Mouse (Mus musculus) midbrain, embryonic 13.5 days (tissue): Measurements from ENCODE around the gene Espl1. TPM values are rescaled to one million over a fixed set of nuclear protein-coding genes. Genes with fewer than 3 reads are reported as not detected.
"Not testable (repeated sequence)": the region's sequence is repeated elsewhere in the genome, so short reads cannot be mapped to it uniquely, and the experiment has no call there.

Experiments used
- ATAC-seq: fragments of 200-750 bp; cut with Nextera tagmentation; 2 replicates; pipeline ENCODE4 v1.8.0; 2017; ENCODE audit warnings: mild to moderate bottlenecking, moderate TSS enrichment, moderate library complexity
- H3K27ac ChIP-seq: fragments of 300-500 bp; sonication (generic); 2 replicates; pipeline ENCODE4 v1.5.1; 2015; ENCODE audit warnings: inconsistent platforms, mild to moderate bottlenecking, moderate library complexity
- H3K27me3 ChIP-seq: fragments of 300-500 bp; sonication (generic); 2 replicates; pipeline ENCODE4 v1.6.1; 2015; ENCODE audit warnings: mild to moderate bottlenecking, inconsistent platforms
- H3K36me3 ChIP-seq: fragments of 300-500 bp; sonication (generic); 2 replicates; pipeline ENCODE4 v1.6.1; 2015; ENCODE audit warnings: mild to moderate bottlenecking, inconsistent platforms
- H3K4me1 ChIP-seq: fragments of 300-500 bp; sonication (generic); replicated peaks from 2 replicates; pipeline ENCODE4 v1.6.1; 2015; ENCODE audit warnings: inconsistent platforms
- H3K4me2 ChIP-seq: fragments of 300-500 bp; sonication (generic); replicated peaks from 2 replicates; pipeline ENCODE4 v1.6.1; 2015; ENCODE audit warnings: moderate library complexity, mild to moderate bottlenecking, inconsistent platforms
- H3K4me3 ChIP-seq: fragments of 300-500 bp; sonication (generic); replicated peaks from 2 replicates; pipeline ENCODE4 v1.5.1; 2015; ENCODE audit warnings: mild to moderate bottlenecking, inconsistent platforms
- H3K9ac ChIP-seq: fragments of 300-500 bp; sonication (generic); replicated peaks from 2 replicates; pipeline ENCODE4 v1.6.1; 2015; ENCODE audit warnings: mild to moderate bottlenecking, inconsistent platforms
- H3K9me3 ChIP-seq: fragments of 300-500 bp; sonication (generic); 2 replicates; pipeline ENCODE4 v1.6.1; 2016; ENCODE audit warnings: mild to moderate bottlenecking, inconsistent platforms
- WGBS: fragments of 180-500 bp; shearing (Covaris S2); methylation state at CpG from one replicate; pipeline ENCODE4 v1.1.7; 2015; 5-methylcytosine and 5-hydroxymethylcytosine counted together
- polyA plus RNA-seq: library from polyadenylated mRNA; unstranded; fragments of >200 nt; fragmentation: Nextera tagmentation; extraction: Ambion mirVana; gene quantifications from 2 replicates; pipeline ENCODE4 v1.2.1, GENCODE M21; 2015

The Espl1 gene
- polyA plus RNA-seq, 1 experiment from 2014 or later, result 11.0 TPM

GRCm38 (mm10) chr15:102316263-102316662, 20.2 kb downstream of the Espl1 start:
- Histone ChIP-seq H3K36me3 (peaks cover 55% of the 10 kb centered on the region), H3K9me3 (no peaks in the 10 kb centered on the region), H3K4me2 (no peak overlapping the region), H3K4me1 (no peaks in the 10 kb centered on the region), H3K27me3 (no peaks in the 10 kb centered on the region), H3K4me3 (no peak overlapping the region), H3K27ac (no peak overlapping the region), H3K9ac (no peak overlapping the region)
- WGBS, result 86% methylated on average over 6 of the region's 6 CpGs
- 0 out of 2 replicates have a peak, but pooled peaks have one; percentile 40 for ATAC-seq

- Histone ChIP-seq H3K9me3 (no peaks in the 10 kb centered on the region), H3K36me3 (peaks cover 56% of the 10 kb centered on the region), H3K4me3 (0 out of 2 replicates have a peak overlapping the region, but pooled peaks have one; percentile 11), H3K9ac (no peak overlapping the region), H3K27ac (no peak overlapping the region), H3K4me1 (peaks cover 16% of the 10 kb centered on the region), H3K27me3 (no peaks in the 10 kb centered on the region), H3K4me2 (peak overlapping the region; percentile 76)
- 73% methylated on average over 12 of the region's 12 CpGs for WGBS
- no peak for ATAC-seq
These were observed 28.8 kb downstream of the Espl1 start for GRCm38 (mm10) chr15:102324654-102325473.

DNA sequence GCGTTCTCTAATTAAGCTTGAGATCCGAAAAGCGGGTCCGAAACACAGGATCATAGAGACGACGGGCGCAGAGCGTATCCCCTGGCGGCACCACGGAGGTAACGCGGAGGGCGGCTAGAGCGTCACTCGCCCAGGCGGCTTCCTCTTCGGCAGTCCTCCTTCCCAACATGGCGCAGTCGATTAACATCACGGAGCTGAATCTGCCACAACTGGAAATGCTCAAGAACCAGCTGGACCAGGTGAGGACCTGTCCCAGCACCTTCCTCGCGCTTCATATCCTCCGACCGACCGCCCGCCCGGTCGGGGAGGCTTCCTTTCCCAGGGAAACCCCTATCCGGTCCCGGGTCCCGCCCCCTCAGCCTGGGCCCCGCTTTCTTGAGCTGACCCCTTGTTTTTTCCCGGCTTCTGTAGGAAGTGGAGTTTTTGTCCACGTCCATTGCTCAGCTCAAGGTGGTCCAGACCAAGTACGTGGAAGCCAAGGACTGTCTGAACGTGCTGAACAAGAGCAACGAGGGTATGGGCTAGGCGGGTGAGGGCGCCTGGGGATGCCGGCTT, 30.0 kb downstream of the Espl1 start, which contains the start of gene Pfdn5:
Pfdn5 (plus strand) TSS at position 95 of the 555 bp plus-strand sequence.
- Histone ChIP-seq H3K4me3 (peak within 1 kb of the TSS; percentile 94), H3K36me3 (peaks cover 55% of the 10 kb centered on the region), H3K9me3 (no peaks in the 10 kb centered on the region), H3K27me3 (no peaks in the 10 kb centered on the region), H3K9ac (peak within 1 kb of the TSS; percentile 91), H3K27ac (peak within 1 kb of the TSS; percentile 71), H3K4me2 (peak within 1 kb of the TSS; percentile 76), H3K4me1 (peaks cover 17% of the 10 kb centered on the region)
- ATAC-seq, result peak; percentile 95
- WGBS, result under 1% methylated on average over 40 of the region's 40 CpGs

DNA sequence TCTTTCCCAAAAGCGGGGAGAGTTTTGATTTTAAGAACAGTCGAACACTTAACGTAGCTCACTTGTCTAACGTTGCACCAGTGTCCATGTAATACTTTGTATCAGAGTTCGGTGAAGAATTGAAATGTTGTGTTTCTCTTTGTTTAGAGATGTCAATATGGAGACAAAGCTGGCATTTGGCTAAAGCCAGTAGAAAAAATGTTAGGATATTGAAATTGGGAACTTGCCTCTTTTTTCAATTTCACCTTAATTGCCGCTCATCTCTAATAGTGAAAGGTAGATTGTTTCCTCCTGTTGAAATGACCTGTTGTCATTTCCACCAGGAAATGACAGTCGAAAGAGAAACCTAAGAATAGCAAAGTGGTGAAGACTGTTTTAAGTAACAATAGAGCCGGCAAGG, 30.8 kb downstream of the Espl1 start:
- H3K9ac ChIP-seq, result peak overlapping the region; percentile 91

DNA sequence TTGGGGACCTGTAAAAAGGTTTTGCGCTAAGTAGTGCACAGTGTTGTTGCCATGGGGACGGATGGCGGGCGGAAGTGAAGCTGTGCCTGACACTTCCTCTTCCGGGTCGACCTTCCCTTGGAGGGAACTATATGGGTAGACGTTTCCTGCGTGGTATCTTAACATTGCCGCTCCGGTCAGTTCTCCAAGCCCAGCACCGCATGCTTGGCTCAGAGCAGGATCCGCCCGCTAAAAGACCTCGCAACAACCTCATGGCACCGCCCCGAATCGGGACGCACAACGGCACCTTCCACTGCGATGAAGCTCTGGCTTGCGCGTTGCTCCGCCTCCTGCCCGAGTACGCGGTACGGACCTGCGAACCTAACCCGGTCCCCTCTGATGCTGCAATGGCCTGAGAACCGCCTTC, 35.5 kb downstream of the Espl1 start, which contains the start of gene Myg1:
Myg1 (plus strand) TSS at position 100 of the 406 bp plus-strand sequence.
- ATAC-seq, result peak; percentile 96

More for the DNA sequence above, 30.8 kb downstream of the Espl1 start:
- H3K27me3 ChIP-seq, result no peaks in the 10 kb centered on the region
- no peak for ATAC-seq
- peaks cover 48% of the 10 kb centered on the region for H3K36me3 ChIP-seq
- H3K9me3 ChIP-seq, result no peaks in the 10 kb centered on the region
- peak overlapping the region; percentile 94 for H3K4me3 ChIP-seq
- WGBS, result 74% methylated on average over 8 of the region's 8 CpGs
- no peak overlapping the region for H3K27ac ChIP-seq
- peaks cover 21% of the 10 kb centered on the region for H3K4me1 ChIP-seq
- peak overlapping the region; percentile 76 for H3K4me2 ChIP-seq

DNA sequence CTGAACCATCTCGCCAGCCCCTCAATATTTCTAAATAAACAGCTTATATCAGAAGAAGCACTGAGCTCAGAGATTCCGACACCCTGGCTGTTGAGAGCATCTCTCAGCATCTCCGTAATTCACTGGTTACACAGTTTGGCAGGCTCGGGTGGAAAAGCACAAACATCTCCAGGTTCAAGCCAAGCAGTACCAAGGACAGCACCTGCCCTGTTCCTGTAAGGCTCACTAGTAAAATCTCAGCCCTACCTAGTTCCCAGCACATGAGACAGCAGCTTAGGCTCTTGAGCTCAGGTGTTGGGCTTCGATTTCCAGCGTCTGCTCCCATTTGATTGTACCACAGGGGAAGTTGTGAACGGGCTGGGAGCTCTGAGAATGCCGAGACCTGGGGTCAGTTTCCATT, 39.2 kb downstream of the Espl1 start:
- 86% methylated on average over 8 of the region's 8 CpGs for WGBS
- Histone ChIP-seq H3K36me3 (peaks cover 78% of the 10 kb centered on the region), H3K4me3 (no peak overlapping the region), H3K4me2 (no peak overlapping the region), H3K9ac (no peak overlapping the region), H3K4me1 (peaks cover 19% of the 10 kb centered on the region), H3K27ac (no peak overlapping the region), H3K27me3 (no peaks in the 10 kb centered on the region), H3K9me3 (no peaks in the 10 kb centered on the region)
- no peak for ATAC-seq

More for the DNA sequence above, 35.5 kb downstream of the Espl1 start, which contains the start of gene Myg1:
- Histone ChIP-seq H3K9me3 (no peaks in the 10 kb centered on the region), H3K4me1 (peaks cover 30% of the 10 kb centered on the region), H3K4me2 (peak within 1 kb of the TSS; percentile 92), H3K9ac (peak within 1 kb of the TSS; percentile 69), H3K4me3 (peak within 1 kb of the TSS; percentile 75), H3K36me3 (peaks cover 69% of the 10 kb centered on the region), H3K27me3 (no peaks in the 10 kb centered on the region), H3K27ac (peak within 1 kb of the TSS; percentile 67)
- 0% methylated on average over 30 of the region's 30 CpGs for WGBS

DNA sequence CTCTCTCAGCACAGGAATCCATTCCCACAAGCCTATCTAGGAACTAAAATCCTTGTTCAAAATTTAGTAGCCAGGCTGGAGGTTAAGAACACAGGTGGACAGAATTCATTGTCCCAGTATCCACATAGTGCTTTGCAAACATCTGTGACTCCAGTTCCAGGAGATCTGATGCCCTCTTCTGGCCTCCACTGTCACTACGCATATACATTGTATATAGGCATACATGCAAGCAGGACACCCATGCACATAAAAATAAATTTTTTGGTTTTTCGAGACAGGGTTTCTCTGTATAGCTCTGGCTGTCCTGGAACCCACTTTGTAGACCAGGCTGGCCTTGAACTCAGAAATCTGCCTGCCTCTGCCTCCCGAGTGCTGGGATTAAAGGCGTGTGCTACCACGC, 39.9 kb downstream of the Espl1 start:
- H3K9ac ChIP-seq, H3K27me3 ChIP-seq, H3K27ac ChIP-seq, ATAC-seq, H3K9me3 ChIP-seq, H3K4me3 ChIP-seq, H3K4me2 ChIP-seq: not testable (repeated sequence)
- H3K36me3 ChIP-seq, result peaks cover 76% of the 10 kb centered on the region
- H3K4me1 ChIP-seq, result peaks cover 19% of the 10 kb centered on the region
- 94% methylated on average over 5 of the region's 5 CpGs for WGBS

GRCm38 (mm10) chr15:102336946-102337345, 40.9 kb downstream of the Espl1 start:
- no peak overlapping the region for H3K9ac ChIP-seq
- no peak overlapping the region for H3K27ac ChIP-seq
- no peaks in the 10 kb centered on the region for H3K27me3 ChIP-seq
- no peak overlapping the region for H3K4me3 ChIP-seq
- H3K4me2 ChIP-seq, result no peak overlapping the region
- no peak for ATAC-seq
- 93% methylated on average over 4 of the region's 4 CpGs for WGBS
- H3K9me3 ChIP-seq, result no peaks in the 10 kb centered on the region
- peaks cover 76% of the 10 kb centered on the region for H3K36me3 ChIP-seq
- H3K4me1 ChIP-seq, result peaks cover 14% of the 10 kb centered on the region

- 76% methylated on average over 5 of the region's 5 CpGs for WGBS
- H3K9me3 ChIP-seq, result no peaks in the 10 kb centered on the region
- H3K36me3 ChIP-seq, result peaks cover 64% of the 10 kb centered on the region
These were observed 43.5 kb downstream of the Espl1 start for GRCm38 (mm10) chr15:102339612-102340011.

DNA sequence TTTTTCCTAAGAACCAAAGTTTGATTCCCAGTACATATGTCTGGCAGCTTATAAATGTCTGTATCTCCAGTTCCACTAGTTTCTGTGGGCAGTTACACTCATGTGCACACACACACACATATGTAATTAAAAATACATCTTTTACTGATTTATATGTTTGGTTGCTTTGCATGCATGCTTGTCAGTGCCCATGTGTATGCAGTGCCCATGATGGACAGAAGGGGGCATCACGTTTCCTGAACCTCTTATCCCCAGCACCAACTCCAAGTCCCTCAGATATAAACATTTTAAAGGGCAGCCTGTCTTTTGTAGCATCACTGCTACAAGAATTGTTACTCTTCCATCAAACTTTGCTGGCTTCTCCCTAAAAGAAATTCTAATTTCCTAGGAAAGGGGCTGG, 45.5 kb downstream of the Espl1 start:
- WGBS, result 19% methylated on average over 1 of the region's 1 CpGs
- H3K36me3 ChIP-seq, result peaks cover 62% of the 10 kb centered on the region

More at GRCm38 (mm10) chr15:102339612-102340011, 43.5 kb downstream of the Espl1 start:
- Histone ChIP-seq H3K4me1 (no peaks in the 10 kb centered on the region), H3K27me3 (no peaks in the 10 kb centered on the region), H3K27ac (no peak overlapping the region), H3K4me3 (no peak overlapping the region), H3K9ac (0 out of 2 replicates have a peak overlapping the region, but pooled peaks have one; percentile 36), H3K4me2 (no peak overlapping the region)
- no peak for ATAC-seq

DNA sequence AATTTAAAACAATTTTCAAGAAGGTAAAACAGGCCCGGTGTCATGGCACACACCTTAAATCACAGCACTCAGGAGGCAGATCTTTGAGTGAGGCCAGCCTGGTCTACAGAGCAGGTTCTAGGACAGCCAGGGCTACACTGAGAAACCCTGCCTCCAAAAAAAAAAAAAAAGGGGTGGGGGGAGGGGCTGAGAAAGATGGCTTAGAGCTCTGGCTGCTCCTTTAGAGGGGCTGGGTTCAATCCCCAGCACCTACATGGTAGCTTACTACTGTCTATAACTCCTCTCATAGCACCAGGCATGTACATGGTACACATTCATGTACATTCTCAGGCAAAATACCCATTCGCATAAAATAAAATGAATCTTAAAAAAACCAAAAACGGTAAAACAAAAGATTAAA, 48.4 kb downstream of the Espl1 start:
- Histone ChIP-seq H3K36me3 (peaks cover 35% of the 10 kb centered on the region), H3K4me1 (peaks cover under 1% of the 10 kb centered on the region), H3K27ac (no peak overlapping the region), H3K9me3 (no peaks in the 10 kb centered on the region), H3K27me3 (no peaks in the 10 kb centered on the region), H3K9ac (no peak overlapping the region), H3K4me2 (no peak overlapping the region), H3K4me3 (no peak overlapping the region)
- ATAC-seq, result no peak
- 95% methylated on average over 3 of the region's 3 CpGs for WGBS

More for the DNA sequence above, 45.5 kb downstream of the Espl1 start:
- Histone ChIP-seq H3K4me1 (no peaks in the 10 kb centered on the region), H3K27ac (no peak overlapping the region), H3K9me3 (no peaks in the 10 kb centered on the region), H3K4me2 (no peak overlapping the region), H3K4me3 (no peak overlapping the region), H3K9ac (no peak overlapping the region), H3K27me3 (no peaks in the 10 kb centered on the region)
- no peak for ATAC-seq

DNA sequence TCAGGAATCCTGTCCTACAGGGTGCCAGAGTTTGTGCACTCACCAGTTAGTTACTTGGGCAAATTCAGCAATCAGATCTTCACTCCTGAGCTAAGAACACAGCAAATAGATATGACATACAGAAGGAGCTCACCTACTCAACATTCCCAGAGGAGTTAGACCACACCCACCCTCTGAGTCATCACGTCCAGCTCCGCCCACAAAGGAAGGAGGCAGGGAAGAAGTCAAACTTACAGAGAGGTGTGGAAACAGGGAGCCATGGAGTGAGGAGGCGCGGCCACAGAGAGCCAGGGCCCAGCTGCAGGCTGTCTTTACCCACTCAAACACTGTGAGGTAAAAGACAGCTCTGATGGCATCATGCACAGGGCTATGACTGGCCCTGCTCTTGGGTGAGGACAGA, 50.4 kb downstream of the Espl1 start:
- Histone ChIP-seq H3K27ac (no peak overlapping the region), H3K4me1 (peaks cover 13% of the 10 kb centered on the region), H3K4me3 (no peak overlapping the region), H3K27me3 (no peaks in the 10 kb centered on the region), H3K9me3 (no peaks in the 10 kb centered on the region), H3K9ac (no peak overlapping the region), H3K36me3 (peaks cover 25% of the 10 kb centered on the region), H3K4me2 (no peak overlapping the region)
- 85% methylated on average over 4 of the region's 4 CpGs for WGBS
- no peak for ATAC-seq
